Mouse (Mus musculus) liver, embryonic 14.5 days (tissue): Measurements from ENCODE around the gene Rfxap.

Experiments used
- CTCF ChIP-seq: IDR thresholded peaks from 2 replicates; pipeline ENCODE4 v1.5.1; 2016; ENCODE audit warnings: antibody characterized with exemption, low read depth, control low read depth
- EP300 ChIP-seq: IDR thresholded peaks from 2 replicates; pipeline ENCODE4 v1.6.1; 2016; ENCODE audit warnings: antibody characterized with exemption, low read depth

- no peak for TF ChIP-seq CTCF
- no peak for TF ChIP-seq EP300
Observed at GRCm38 (mm10) chr3:54764418-54764817, 43.2 kb downstream of the Rfxap start.
